Mouse (Mus musculus) CH12F3 (cell line): ENCODE results near the gene Ptk6.
"Not testable (repeated sequence)": the region's sequence is repeated elsewhere in the genome, so short reads cannot be mapped to it uniquely, and the experiment has no call there.

ENCODE experiments used
- in situ Hi-C: fragments of 300-500 bp; cut with MboI; formaldehyde crosslinking; loops from 2 replicates; pipeline ENCODE4 v1.14.3; 2020; ENCODE audit warnings: low sequenced_read_pairs

Gene Ptk6

GRCm38 (mm10) chr2:181219538-181220216, 17.1 kb upstream of the Ptk6 start, which contains the start of gene Fndc11:
Gene Fndc11, plus strand, starts transcription at chr2:181220013.
- in situ Hi-C loops = no loop called here

- in situ Hi-C loops = no loop called here
These were observed 16.4 kb upstream of the Ptk6 start for GRCm38 (mm10) chr2:181218881-181219485.

GRCm38 (mm10) chr2:181216037-181216436, 13.4 kb upstream of the Ptk6 start:
- in situ Hi-C loops = no loop called here

GRCm38 (mm10) chr2:181213021-181213445, 10.4 kb upstream of the Ptk6 start, which contains the start of gene Srms:
Gene Srms, minus strand, starts transcription at chr2:181213185.
- in situ Hi-C loops = no loop called here

GRCm38 (mm10) chr2:181212389-181213020, 9.9 kb upstream of the Ptk6 start:
- in situ Hi-C loops = no loop called here

GRCm38 (mm10) chr2:181206118-181206517, 3.5 kb upstream of the Ptk6 start:
- in situ Hi-C loops = no loop called here

GRCm38 (mm10) chr2:181205678-181206077, 3.1 kb upstream of the Ptk6 start:
- in situ Hi-C loops = no loop called here

GRCm38 (mm10) chr2:181202886-181203285, 297 bp upstream of the Ptk6 start:
- in situ Hi-C loops = no loop called here

- in situ Hi-C loops = no loop called here
These were observed 983 bp downstream of the Ptk6 start for GRCm38 (mm10) chr2:181201606-181202005.

- in situ Hi-C loops = no loop called here
These were observed 5.8 kb downstream of the Ptk6 start for GRCm38 (mm10) chr2:181196628-181197300.

GRCm38 (mm10) chr2:181193044-181193443, 9.5 kb downstream of the Ptk6 start:
- in situ Hi-C loops = no loop called here

GRCm38 (mm10) chr2:181191936-181192335, 10.7 kb downstream of the Ptk6 start:
- in situ Hi-C loops = no loop called here

GRCm38 (mm10) chr2:181191385-181191784, 11.2 kb downstream of the Ptk6 start:
- in situ Hi-C loops = not testable (repeated sequence)

GRCm38 (mm10) chr2:181189321-181189720, 13.3 kb downstream of the Ptk6 start:
- in situ Hi-C loops = loop anchor here (10.0 kb wide), 1 partner anchor 145 kb away; no protein-coding TSS in a partner anchor

- in situ Hi-C loops = loop anchor here (10.0 kb wide), 1 partner anchor 146 kb away; no protein-coding TSS in a partner anchor
These were observed 13.9 kb downstream of the Ptk6 start for GRCm38 (mm10) chr2:181188681-181189080.

GRCm38 (mm10) chr2:181187121-181188000, 15.2 kb downstream of the Ptk6 start, which contains the start of gene Ppdpf:
Gene Ppdpf, plus strand, starts transcription at chr2:181187247.
- in situ Hi-C loops = loop anchor here (10.0 kb wide), 1 partner anchor 147 kb away; no protein-coding TSS in a partner anchor

GRCm38 (mm10) chr2:181186635-181187034, 16.0 kb downstream of the Ptk6 start:
- in situ Hi-C loops = loop anchor here (10.0 kb wide), 1 partner anchor 148 kb away; no protein-coding TSS in a partner anchor

GRCm38 (mm10) chr2:181180898-181181297, 21.7 kb downstream of the Ptk6 start:
- in situ Hi-C loops = loop anchor here (10.0 kb wide), 1 partner anchor 154 kb away; no protein-coding TSS in a partner anchor

GRCm38 (mm10) chr2:181178471-181178870, 24.1 kb downstream of the Ptk6 start:
- in situ Hi-C loops = no loop called here

GRCm38 (mm10) chr2:181178015-181178414, 24.6 kb downstream of the Ptk6 start:
- in situ Hi-C loops = no loop called here
